Mouse (Mus musculus) adrenal gland, postnatal 10 days (tissue): ENCODE data around the gene Axl. TPM values are rescaled to one million over a fixed set of nuclear protein-coding genes. Genes with fewer than 3 reads are reported as not detected.
A peak's percentile ranks its signal among the peaks of the same experiment; 100 is the strongest.
"Not testable (repeated sequence)": the region's sequence is repeated elsewhere in the genome, so short reads cannot be mapped to it uniquely, and the experiment has no call there.

Experiments
- DNase-seq: peaks from one replicate; pipeline ENCODE4 v3.0.0; 2021; ENCODE audit warnings: mixed read lengths
- total RNA-seq, 2 experiments: library from RNA; stranded (reverse); gene quantifications; 2 replicates each; pipeline ENCODE4 v1.2.3; 2021

The Axl gene
- total RNA-seq, 2 experiments from 2014 or later: 62.1 to 66.3 TPM

- DNase-seq: no peak
These were observed 6.3 kb upstream of the Axl start for GRCm38 (mm10) chr7:25794775-25795174.

GRCm38 (mm10) chr7:25793679-25794078, 5.2 kb upstream of the Axl start:
- peak; percentile 70 for DNase-seq

GRCm38 (mm10) chr7:25792966-25793365, 4.5 kb upstream of the Axl start:
- not testable (repeated sequence) for DNase-seq

DNA sequence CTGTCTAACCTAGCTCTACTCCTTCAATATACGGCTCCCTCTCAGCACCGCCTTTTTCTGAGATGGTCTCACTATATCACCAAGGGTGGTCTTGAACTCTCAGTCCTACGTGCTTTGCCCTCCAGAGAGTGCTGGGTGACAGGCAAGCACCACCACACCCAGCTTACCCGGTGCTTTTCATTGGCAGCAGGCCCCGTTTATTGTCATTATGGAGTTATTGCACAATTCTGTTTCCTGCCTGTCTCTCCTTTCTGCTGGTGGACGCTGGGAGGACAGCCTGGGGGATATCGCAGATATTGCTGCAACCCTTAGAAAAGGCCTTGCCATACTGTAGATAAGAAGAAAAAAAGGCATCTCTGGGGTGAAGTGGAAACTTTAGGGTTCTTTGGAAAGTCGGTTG, 2.1 kb upstream of the Axl start:
- peak; percentile 51 for DNase-seq

GRCm38 (mm10) chr7:25789129-25789440, 580 bp upstream of the Axl start:
- no peak for DNase-seq

- DNase-seq: peak; percentile 65
These were observed 867 bp downstream of the Axl start for GRCm38 (mm10) chr7:25787456-25788219.

GRCm38 (mm10) chr7:25786974-25787373, 1.5 kb downstream of the Axl start:
- DNase-seq: no peak

- no peak for DNase-seq
These were observed 2.8 kb downstream of the Axl start for GRCm38 (mm10) chr7:25785752-25786151.

- no peak for DNase-seq
These were observed 3.7 kb downstream of the Axl start for GRCm38 (mm10) chr7:25784808-25785207.

DNA sequence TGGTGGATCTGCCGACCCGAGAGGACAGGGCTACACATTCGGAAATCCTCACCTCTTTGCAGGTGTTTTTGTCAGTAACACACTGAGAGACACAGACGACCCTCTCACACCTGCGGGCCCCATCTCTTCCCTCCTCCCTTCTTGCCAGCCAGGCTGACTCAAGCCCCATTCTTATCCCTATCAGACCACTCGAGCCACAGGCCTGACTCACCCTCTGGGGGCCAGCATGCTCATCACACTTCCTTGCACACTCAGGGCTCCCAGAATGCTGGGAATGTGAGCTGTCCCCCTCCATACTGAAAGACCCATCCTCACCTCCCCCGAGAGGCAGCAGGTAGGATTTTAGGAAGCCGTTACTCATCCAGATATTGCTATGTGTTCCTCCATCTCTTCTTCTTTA, 4.8 kb downstream of the Axl start:
- DNase-seq: no peak

GRCm38 (mm10) chr7:25782744-25783143, 5.8 kb downstream of the Axl start:
- no peak for DNase-seq

DNA sequence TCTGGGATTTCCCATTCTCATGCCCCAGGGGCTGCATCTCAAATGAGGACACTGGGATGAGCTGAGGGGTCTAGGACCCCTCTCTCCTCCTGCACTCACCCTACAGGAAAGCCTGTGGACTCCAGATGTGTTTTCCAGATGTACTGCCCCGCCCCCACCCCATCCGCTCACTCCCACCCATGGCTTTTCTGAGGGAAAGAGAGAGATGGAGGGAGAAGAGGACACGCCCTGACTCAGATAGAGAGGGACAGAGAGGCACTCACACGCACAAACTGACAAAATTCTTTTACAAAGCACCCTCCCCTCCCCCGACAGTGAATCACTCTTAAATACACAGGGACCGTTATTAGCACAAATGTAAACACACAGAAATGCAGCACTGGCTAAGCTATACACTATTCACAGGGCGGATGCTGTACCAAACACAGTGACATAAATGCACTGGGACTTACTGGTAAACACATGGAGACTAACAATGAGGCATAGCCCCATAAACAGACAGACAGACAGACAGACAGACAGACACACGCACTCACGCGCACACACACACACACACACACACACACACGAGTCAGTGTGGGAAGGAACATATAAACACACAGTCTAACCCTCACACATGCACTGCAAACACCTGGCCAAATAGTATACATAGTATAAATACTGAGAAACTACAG, 6.4 kb downstream of the Axl start:
- no peak for DNase-seq

DNA sequence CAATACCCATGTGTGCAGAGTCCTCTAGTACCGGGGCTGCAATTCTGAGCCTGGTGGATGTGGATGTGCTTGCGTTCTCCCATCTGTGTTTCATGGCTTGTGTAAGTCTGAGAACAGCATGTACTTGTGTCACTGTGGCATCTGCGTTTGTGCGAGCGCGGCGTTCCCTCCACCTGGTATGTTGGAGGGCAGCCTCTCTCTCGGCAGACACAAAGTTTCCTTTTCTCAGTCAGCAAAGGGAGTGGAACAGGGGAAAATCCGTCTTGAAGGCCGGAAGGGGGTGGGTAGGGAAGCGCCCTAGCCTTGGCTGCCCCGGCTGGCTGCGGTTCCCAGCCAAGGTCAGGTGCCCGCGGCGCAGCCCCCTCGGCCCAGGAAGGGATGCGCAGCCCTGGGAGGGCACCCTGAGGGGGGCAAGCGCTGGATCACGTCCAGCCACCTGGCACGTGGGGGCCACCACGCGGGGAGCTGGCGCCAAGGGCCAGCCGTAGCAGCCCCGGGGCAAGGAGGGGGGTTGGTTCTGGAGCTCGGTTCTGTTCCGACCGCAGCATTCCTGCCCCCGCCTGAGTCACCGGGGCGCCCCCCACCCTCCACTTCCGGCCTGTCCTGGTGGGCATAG, 7.1 kb downstream of the Axl start:
- peak; percentile 63 for DNase-seq

DNA sequence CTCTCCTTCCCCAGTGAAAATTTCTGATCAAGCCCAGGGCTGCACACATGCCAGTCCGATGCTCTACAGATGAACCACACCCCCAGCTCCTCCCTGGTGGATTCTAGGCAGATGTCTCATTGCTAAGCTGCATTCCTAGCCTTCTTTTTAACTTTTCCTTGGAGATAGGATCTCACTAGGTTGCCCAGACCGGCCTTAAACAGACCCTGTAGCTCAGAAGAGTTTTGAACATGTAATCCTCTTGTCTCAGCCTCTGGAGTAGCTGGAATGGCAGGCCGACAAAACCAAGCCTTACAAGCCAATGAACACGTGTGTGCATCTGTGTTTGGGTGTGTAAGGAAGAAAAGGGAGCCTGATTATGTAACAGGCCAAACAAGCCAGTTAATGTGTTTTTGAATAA, 7.8 kb downstream of the Axl start:
- no peak for DNase-seq

GRCm38 (mm10) chr7:25780021-25780420, 8.5 kb downstream of the Axl start:
- no peak for DNase-seq

- no peak for DNase-seq
These were observed 20.3 kb downstream of the Axl start for GRCm38 (mm10) chr7:25768229-25768628.

DNA sequence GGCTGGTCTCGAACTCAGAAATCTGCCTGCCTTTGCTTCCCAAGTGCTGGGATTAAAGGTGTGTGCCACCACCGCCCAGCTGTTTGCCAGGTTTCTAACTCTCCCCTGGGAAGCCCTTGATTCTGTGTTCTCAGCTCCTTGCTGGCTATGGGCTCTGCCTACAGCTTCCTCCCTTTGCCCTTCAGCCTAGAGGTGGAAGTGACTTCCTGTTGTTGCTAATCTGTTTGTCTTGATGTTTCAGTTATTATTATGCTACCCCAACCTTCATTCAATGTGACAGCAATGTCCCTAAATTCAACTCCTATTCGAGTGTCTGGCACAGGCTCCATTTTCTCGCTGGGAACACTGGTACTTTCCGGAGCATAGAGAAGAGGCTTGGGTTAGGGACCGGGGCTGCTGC, 22.4 kb downstream of the Axl start:
- no peak for DNase-seq

DNA sequence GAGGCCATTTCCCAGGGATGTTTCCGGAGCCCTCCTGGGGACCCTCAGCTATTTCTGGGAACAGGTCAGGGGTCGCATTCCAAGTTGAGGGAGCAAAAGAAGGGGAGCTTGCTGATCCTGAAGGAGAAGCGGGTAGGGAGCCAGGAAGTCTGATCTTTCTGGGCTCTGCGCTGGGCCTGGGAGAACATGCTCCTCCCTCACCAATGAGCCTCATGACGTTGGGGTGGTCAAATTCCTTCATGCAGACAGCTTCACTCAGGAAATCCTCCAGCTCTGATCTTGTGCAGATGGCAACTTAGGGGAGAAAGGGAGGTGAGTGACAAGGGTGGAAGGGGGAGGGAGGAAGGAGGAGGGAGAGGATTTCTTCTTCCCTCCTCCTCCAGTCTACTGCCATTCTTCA, 24.3 kb downstream of the Axl start:
- no peak for DNase-seq

GRCm38 (mm10) chr7:25763678-25764077, 24.8 kb downstream of the Axl start:
- peak; percentile 34 for DNase-seq

GRCm38 (mm10) chr7:25761354-25761753, 27.2 kb downstream of the Axl start:
- peak; percentile 52 for DNase-seq

- peak; percentile 94 for DNase-seq
These were observed 32.5 kb downstream of the Axl start for GRCm38 (mm10) chr7:25756011-25756410.

DNA sequence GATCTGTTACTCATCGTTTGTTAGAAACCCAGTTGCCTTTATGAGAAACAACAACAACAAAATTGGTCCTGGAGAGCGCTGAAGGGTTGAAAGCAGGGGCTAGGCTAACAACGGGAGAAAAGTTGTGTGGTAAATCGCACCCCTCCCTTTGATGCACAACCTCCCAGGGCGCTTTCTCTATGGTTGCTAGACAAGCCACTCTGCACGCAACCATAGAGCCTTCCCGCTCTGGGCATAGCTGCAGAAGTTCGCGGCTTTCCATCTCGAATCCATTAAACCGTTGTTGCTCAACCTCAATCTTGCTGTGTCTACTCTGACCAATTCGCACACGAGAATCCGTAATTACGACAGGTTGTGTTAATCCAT, 33.1 kb downstream of the Axl start:
- peak; percentile 70 for DNase-seq

DNA sequence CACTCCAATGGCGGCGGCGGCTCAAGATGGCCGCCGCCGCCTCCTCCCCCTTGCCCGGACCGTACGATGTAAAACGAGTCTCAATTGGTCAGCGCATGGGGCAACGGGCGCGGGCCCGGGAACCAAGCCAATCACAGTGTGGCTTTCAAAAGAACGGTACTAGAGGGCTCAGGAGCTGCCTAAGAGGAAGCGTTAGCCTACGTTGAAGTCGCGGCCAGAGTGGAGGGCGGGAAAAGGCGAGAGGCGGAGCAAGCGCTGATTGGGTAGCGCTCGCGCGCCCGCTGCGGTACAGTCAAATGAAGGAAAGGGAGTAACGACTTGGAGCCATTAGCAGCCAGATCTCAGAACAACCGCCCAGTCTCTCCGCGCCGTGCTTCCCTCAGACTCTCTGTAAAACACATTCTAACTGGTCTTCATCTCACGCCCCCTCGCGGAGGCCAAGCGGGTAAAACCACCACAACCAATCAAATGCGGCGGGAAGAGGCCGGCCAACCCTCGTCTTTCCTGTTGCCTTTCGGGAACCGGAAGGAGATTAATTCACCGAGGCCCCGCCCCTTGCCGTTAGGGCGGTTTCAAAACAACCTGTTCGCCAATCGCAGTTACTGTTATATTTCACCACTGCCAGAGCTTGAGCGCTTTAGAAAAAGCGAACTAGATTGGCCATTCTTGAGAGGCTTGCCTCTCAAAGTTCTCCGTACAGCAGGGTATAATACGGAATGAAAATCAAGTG, 33.6 kb downstream of the Axl start, which contains the start of gene Hnrnpul1:
Hnrnpul1 (minus strand) TSS at position 20 of the 730 bp plus-strand sequence.
- DNase-seq: peak; percentile 99
